Mouse (Mus musculus) CD4-positive naive resting alpha-beta T cell, adult 57 days (primary cell): ENCODE results near the gene Gm20441. TPM values are rescaled to one million over a fixed set of nuclear protein-coding genes. Genes with fewer than 3 reads are reported as not detected.

Source experiments
- total RNA-seq: library from RNA; stranded (reverse); gene quantifications from one replicate; pipeline ENCODE4 v1.2.4, GENCODE M21; 2023

Gene Gm20441
- not detected for total RNA-seq

DNA sequence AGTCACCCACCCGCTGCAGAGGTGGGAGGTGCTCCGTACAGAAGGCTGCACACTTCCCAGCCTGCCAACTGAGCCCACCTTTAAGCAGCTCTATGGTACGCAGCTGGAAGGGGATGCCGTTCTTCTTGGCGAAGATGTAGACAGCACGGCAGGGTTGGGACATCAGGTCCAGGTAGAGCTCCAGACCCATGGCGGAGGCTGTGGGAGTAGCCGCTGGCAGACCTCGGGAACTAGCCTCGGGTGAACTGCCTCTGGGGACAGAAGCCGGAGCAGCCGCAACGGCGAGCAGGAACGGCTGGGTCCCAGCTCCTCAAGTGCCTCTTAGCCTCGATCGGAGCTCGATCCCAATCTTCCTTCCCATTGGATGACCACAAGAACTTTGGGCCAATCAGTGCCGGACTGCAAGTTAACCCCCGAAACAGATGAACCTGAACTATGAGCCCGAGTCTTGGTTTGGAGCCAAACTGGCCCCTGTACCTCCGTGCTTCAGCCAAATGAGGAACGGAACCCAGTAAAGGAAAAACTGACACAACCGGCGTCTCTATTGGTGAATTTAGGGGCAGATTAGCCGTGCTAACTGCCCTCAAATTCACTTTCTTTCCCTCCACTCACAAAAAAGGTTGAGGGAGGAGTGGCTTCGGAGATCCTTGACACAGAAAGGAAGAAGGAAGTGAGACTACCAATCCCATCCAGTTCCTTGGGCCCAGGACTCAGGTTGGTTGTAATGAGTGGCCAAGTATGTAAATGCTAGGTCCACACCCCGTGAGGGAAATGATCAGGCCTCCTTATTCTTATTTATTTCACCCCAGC lies at the start of gene Gm20441, which contains the start of gene Gstt3:
TSS of gene Gm20441 (minus strand) at position 186 of the 810 bp plus-strand sequence.
TSS of gene Gstt3 (minus strand) at position 646 of the 810 bp plus-strand sequence.

DNA sequence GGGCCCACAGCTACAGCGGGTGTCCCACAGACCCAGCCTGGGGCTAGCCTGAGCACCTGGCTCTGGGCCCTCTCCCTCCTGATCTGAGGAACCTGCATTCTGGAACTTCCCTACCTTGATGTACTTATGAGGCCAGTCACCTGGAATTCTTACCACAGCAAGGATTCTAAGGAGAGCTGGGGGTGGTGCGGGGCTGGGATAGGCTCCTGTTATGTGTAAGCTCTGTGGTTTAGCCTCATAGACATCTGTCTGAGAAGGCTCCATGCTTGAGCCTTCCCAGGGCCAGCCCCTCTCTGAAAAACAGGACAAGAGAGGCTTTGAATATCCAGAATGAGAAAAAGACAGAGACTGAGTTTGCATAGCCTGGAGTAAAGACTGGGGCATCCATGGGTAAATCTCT lies 41.7 kb upstream of the Gm20441 start, which contains the start of gene Gstt4:
TSS of gene Gstt4 (minus strand) at position 101 of the 400 bp plus-strand sequence.

DNA sequence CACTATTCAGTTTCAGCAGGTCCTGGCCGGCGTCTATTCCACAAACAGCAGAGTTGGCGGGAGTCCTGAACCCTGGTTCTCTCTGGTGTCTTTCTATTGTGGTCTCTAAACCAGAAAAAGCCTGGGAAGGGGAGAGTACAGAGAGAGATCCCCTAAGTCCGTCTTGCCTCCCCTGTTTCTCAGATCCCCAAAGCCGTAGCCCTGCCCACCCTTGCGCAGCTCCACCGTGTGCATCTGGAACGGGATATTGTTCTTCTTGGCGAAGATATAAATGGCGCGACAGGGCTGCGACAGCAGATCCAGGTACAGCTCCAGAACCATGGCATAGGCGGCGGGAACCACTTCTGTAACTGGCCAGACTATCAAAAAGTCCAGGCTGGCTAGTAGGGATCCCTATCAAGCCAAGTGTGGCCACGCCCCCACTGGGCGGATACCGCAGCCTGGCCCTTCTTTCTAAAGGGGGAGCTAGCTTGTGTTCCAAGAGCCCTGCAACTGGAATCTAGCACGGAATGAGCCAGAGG lies 17.5 kb upstream of the Gm20441 start, which contains the start of gene Gstt1:
TSS of gene Gstt1 (minus strand) at position 409 of the 521 bp plus-strand sequence.

GRCm38 (mm10) chr10:75772795-75773664 lies 7.7 kb downstream of the Gm20441 start, which contains the start of gene Ddt:
Gene Ddt, minus strand, starts transcription at chr10:75773414.

GRCm38 (mm10) chr10:75763682-75764518 lies 16.9 kb downstream of the Gm20441 start, which contains the start of gene Cabin1:
Gene Cabin1, minus strand, starts transcription at chr10:75764341.

Other genes starting within 250 kb of the Gm20441 start
- 6.7 TPM for gene Lrrc75b, start 220.6 kb downstream of the Gm20441 start, total RNA-seq
- 19.3 TPM for gene Ggt1, start 219.3 kb downstream of the Gm20441 start, total RNA-seq
- gene Ggt5, start 191.6 kb downstream of the Gm20441 start, total RNA-seq: 30.5 TPM
- gene Susd2, start 136.9 kb downstream of the Gm20441 start, total RNA-seq: 4.7 TPM
- 110 TPM for gene Cabin1, start 16.6 kb downstream of the Gm20441 start, total RNA-seq
- gene Ddt, start 7.5 kb downstream of the Gm20441 start, total RNA-seq: 23.0 TPM
- 2.9 TPM for gene Gstt3, start 460 bp upstream of the Gm20441 start, total RNA-seq
- 1.8 TPM for gene Gstt1, start 17.6 kb upstream of the Gm20441 start, total RNA-seq
- not detected for gene Gstt4, start 41.6 kb upstream of the Gm20441 start, total RNA-seq
- 14.0 TPM for gene Gstt2, start 56.5 kb upstream of the Gm20441 start, total RNA-seq
- 269 TPM for gene Mif, start 79.3 kb upstream of the Gm20441 start, total RNA-seq
- 4.7 TPM for gene Derl3, start 112.5 kb upstream of the Gm20441 start, total RNA-seq
- gene Smarcb1, start 140.7 kb upstream of the Gm20441 start, total RNA-seq: 50.6 TPM
- gene Chchd10, start 152.2 kb upstream of the Gm20441 start, total RNA-seq: 28.0 TPM
- gene Mmp11, start 155.5 kb upstream of the Gm20441 start, total RNA-seq: 1.9 TPM
- not detected for gene Gm867, start 159.7 kb upstream of the Gm20441 start, total RNA-seq
- 3.4 TPM for gene Vpreb3, start 162.1 kb upstream of the Gm20441 start, total RNA-seq
- 1.2 TPM for gene Gm5134, start 173.6 kb upstream of the Gm20441 start, total RNA-seq